Mouse (Mus musculus) urinary bladder, postnatal 10 days (tissue): ENCODE measurements around the gene Slc12a5.
A peak's percentile ranks its signal among the peaks of the same experiment; 100 is the strongest.

Experiments
- DNase-seq: peaks from one replicate; pipeline ENCODE4 v3.0.0; 2022; ENCODE audit warnings: low spot score

Gene Slc12a5

GRCm38 (mm10) chr2:165033306-165033705 is 72.7 kb downstream of the Slc12a5 start:
- DNase-seq = no peak

GRCm38 (mm10) chr2:165034131-165035057 is 73.8 kb downstream of the Slc12a5 start, which contains the start of gene Ncoa5:
TSS of gene Ncoa5 (minus strand) at chr2:165034867.
- peak; percentile 93 for DNase-seq

GRCm38 (mm10) chr2:165035058-165035431 is 74.4 kb downstream of the Slc12a5 start:
- DNase-seq = no peak

- DNase-seq = no peak
Observed at GRCm38 (mm10) chr2:165037415-165037814, 76.8 kb downstream of the Slc12a5 start.

- DNase-seq = no peak
Observed at GRCm38 (mm10) chr2:165042126-165042525, 81.5 kb downstream of the Slc12a5 start.

GRCm38 (mm10) chr2:165043090-165043636 is 82.6 kb downstream of the Slc12a5 start:
- DNase-seq = no peak

- no peak for DNase-seq
Observed at GRCm38 (mm10) chr2:165043729-165044128, 83.1 kb downstream of the Slc12a5 start.

GRCm38 (mm10) chr2:165049044-165049443 is 88.4 kb downstream of the Slc12a5 start:
- no peak for DNase-seq
